Mouse (Mus musculus) adrenal gland, postnatal 4 days (tissue): Measurements from ENCODE around the gene Rfx1. TPM values are rescaled to one million over a fixed set of nuclear protein-coding genes. Genes with fewer than 3 reads are reported as not detected.

Experiments
- DNase-seq, 2 experiments: peaks; one replicate each; pipeline ENCODE4 v3.0.0; 2021 to 2022; ENCODE audit warnings: low spot score in 2 of 2, mixed read lengths in 2 of 2
- long read RNA-seq, 2 experiments: library from polyadenylated mRNA; stranded (forward); transcript quantifications; one replicate each; pipeline ENCODE4 v2.0.0; 2021
- total RNA-seq, 2 experiments: library from RNA; stranded (reverse); gene quantifications; 2 replicates each; pipeline ENCODE4 v1.2.3; 2021

Gene Rfx1
- total RNA-seq: 10 to 100 TPM; 17.0 to 18.6 TPM
- long read RNA-seq, experiment 1, full-length matches to known transcripts: 3 of 16 reads
- long read RNA-seq, experiment 1, partial matches to known transcripts: 7 of 16 reads
- long read RNA-seq, experiment 1, other reads (novel, unspliced or antisense): 6 of 16 reads
- long read RNA-seq, experiment 2, partial matches to known transcripts: 17 of 24 reads
- long read RNA-seq, experiment 2, other reads (novel, unspliced or antisense): 7 of 24 reads

- peak; percentile 95 to 97 for DNase-seq
Observed at GRCm38 (mm10) chr8:84066291-84066930, at the start of gene Rfx1. TSS of gene Rfx1 (plus strand) at chr8:84066834.

- no peak for DNase-seq
Observed at GRCm38 (mm10) chr8:84019738-84020137, 46.9 kb upstream of the Rfx1 start.

GRCm38 (mm10) chr8:84021096-84021495, 45.5 kb upstream of the Rfx1 start, which contains the start of gene Palm3:
TSS of gene Palm3 (plus strand) at chr8:84021471.
- DNase-seq: no peak

- no peak for DNase-seq
Observed at GRCm38 (mm10) chr8:84021569-84021968, 45.1 kb upstream of the Rfx1 start.

- no peak for DNase-seq
Observed at GRCm38 (mm10) chr8:84023085-84023484, 43.5 kb upstream of the Rfx1 start.

- no peak for DNase-seq
Observed at GRCm38 (mm10) chr8:84023631-84024030, 43.0 kb upstream of the Rfx1 start.

GRCm38 (mm10) chr8:84024171-84024570, 42.5 kb upstream of the Rfx1 start:
- DNase-seq: no peak

GRCm38 (mm10) chr8:84025863-84026262, 40.8 kb upstream of the Rfx1 start:
- DNase-seq: no peak

GRCm38 (mm10) chr8:84027449-84027848, 39.2 kb upstream of the Rfx1 start:
- no peak for DNase-seq

- no peak for DNase-seq
Observed at GRCm38 (mm10) chr8:84029272-84029671, 37.4 kb upstream of the Rfx1 start.

- DNase-seq: no peak
Observed at GRCm38 (mm10) chr8:84032777-84033176, 33.9 kb upstream of the Rfx1 start.

- no peak for DNase-seq
Observed at GRCm38 (mm10) chr8:84038015-84038414, 28.6 kb upstream of the Rfx1 start.

GRCm38 (mm10) chr8:84039050-84039449, 27.6 kb upstream of the Rfx1 start:
- peak in 1 of 2 experiments; percentile 57 for DNase-seq

GRCm38 (mm10) chr8:84042066-84042947, 24.3 kb upstream of the Rfx1 start, which contains the start of gene Il27ra:
TSS of gene Il27ra (minus strand) at chr8:84042589.
- peak in 1 of 2 experiments; percentile 45 for DNase-seq

- DNase-seq: no peak
Observed at GRCm38 (mm10) chr8:84042948-84043342, 23.7 kb upstream of the Rfx1 start.

GRCm38 (mm10) chr8:84044103-84044502, 22.5 kb upstream of the Rfx1 start:
- no peak for DNase-seq

GRCm38 (mm10) chr8:84044900-84045299, 21.7 kb upstream of the Rfx1 start, which contains the start of gene Rln3:
TSS of gene Rln3 (minus strand) at chr8:84045000.
- DNase-seq: no peak

- DNase-seq: no peak
Observed at GRCm38 (mm10) chr8:84046505-84046904, 20.1 kb upstream of the Rfx1 start.

GRCm38 (mm10) chr8:84048171-84048570, 18.5 kb upstream of the Rfx1 start:
- DNase-seq: no peak

- no peak for DNase-seq
Observed at GRCm38 (mm10) chr8:84052746-84053145, 13.9 kb upstream of the Rfx1 start.

- no peak for DNase-seq
Observed at GRCm38 (mm10) chr8:84053229-84053628, 13.4 kb upstream of the Rfx1 start.

GRCm38 (mm10) chr8:84057827-84058226, 8.8 kb upstream of the Rfx1 start:
- no peak for DNase-seq
